Mouse (Mus musculus) layer of hippocampus, postnatal 25 days (tissue): ENCODE measurements around the gene Kdm6a. TPM values are rescaled to one million over a fixed set of nuclear protein-coding genes. Genes with fewer than 3 reads are reported as not detected.
A peak's percentile ranks its signal among the peaks of the same experiment; 100 is the strongest.

Source experiments
- DNase-seq, 2 experiments: peaks; one replicate each; pipeline ENCODE4 v3.0.0; 2022; ENCODE audit warnings: mixed read lengths in 2 of 2, low spot score in 1 of 2; ENCODE audit errors: extremely low spot score in 1 of 2
- total RNA-seq, 2 experiments: library from RNA; stranded (reverse); gene quantifications; 2 replicates each; pipeline ENCODE4 v1.2.3; 2021

Kdm6a gene
- 10 to 100 TPM; 41.4 to 47.9 TPM for total RNA-seq

GRCm38 (mm10) chrX:18162192-18162857, at the start of gene Kdm6a:
Gene Kdm6a (plus strand): TSS chrX:18162575.
- peak; percentile 98 to 99 for DNase-seq

GRCm38 (mm10) chrX:18145557-18145956, 16.8 kb upstream of the Kdm6a start, which contains the start of gene Dusp21:
Gene Dusp21 (plus strand): TSS chrX:18145857.
- no peak for DNase-seq

- DNase-seq, result no peak
These were observed 1.5 kb upstream of the Kdm6a start for GRCm38 (mm10) chrX:18160734-18161442.

- peak in 1 of 2 experiments; percentile 53 for DNase-seq
These were observed 581 bp upstream of the Kdm6a start for GRCm38 (mm10) chrX:18161796-18162191.

- peak in 1 of 2 experiments; percentile 59 for DNase-seq
These were observed 721 bp downstream of the Kdm6a start for GRCm38 (mm10) chrX:18162861-18163731.

- DNase-seq, result peak in 1 of 2 experiments; percentile 13
These were observed 1.7 kb downstream of the Kdm6a start for GRCm38 (mm10) chrX:18163917-18164624.

GRCm38 (mm10) chrX:18165121-18165520, 2.7 kb downstream of the Kdm6a start:
- DNase-seq, result no peak

GRCm38 (mm10) chrX:18166961-18167360, 4.6 kb downstream of the Kdm6a start:
- no peak for DNase-seq

GRCm38 (mm10) chrX:18168940-18169339, 6.6 kb downstream of the Kdm6a start:
- no peak for DNase-seq

- DNase-seq, result no peak
These were observed 12.5 kb downstream of the Kdm6a start for GRCm38 (mm10) chrX:18174831-18175230.

GRCm38 (mm10) chrX:18177803-18178202, 15.4 kb downstream of the Kdm6a start:
- no peak for DNase-seq

- no peak for DNase-seq
These were observed 17.1 kb downstream of the Kdm6a start for GRCm38 (mm10) chrX:18179492-18179891.

- no peak for DNase-seq
These were observed 24.8 kb downstream of the Kdm6a start for GRCm38 (mm10) chrX:18187203-18187602.

GRCm38 (mm10) chrX:18188293-18188692, 25.9 kb downstream of the Kdm6a start:
- no peak for DNase-seq

GRCm38 (mm10) chrX:18239572-18239971, 77.2 kb downstream of the Kdm6a start:
- DNase-seq, result no peak

- DNase-seq, result no peak
These were observed 88.2 kb downstream of the Kdm6a start for GRCm38 (mm10) chrX:18250621-18251020.

GRCm38 (mm10) chrX:18254767-18255166, 92.4 kb downstream of the Kdm6a start:
- DNase-seq, result no peak

- no peak for DNase-seq
These were observed 95.9 kb downstream of the Kdm6a start for GRCm38 (mm10) chrX:18258238-18258809.

GRCm38 (mm10) chrX:18278561-18278960, 116.2 kb downstream of the Kdm6a start:
- no peak for DNase-seq

- DNase-seq, result no peak
These were observed 117.8 kb downstream of the Kdm6a start for GRCm38 (mm10) chrX:18280134-18280533.
